Comparison of ENCODE assay signal across 8 mouse cellular contexts in genomic region chr8:44998275-44998674, GRCm38 (mm10).
DNase-seq lines count a peak whose midpoint lies in the region; ATAC-seq and TF ChIP-seq lines count a peak whose summit lies in the region.

No protein-coding gene starts in this region.

- H3K9ac ChIP-seq in heart, embryonic 15.5 days: peak overlapping the region; percentile 57
- H3K9ac ChIP-seq in forebrain, embryonic 16.5 days (replicated peaks; ENCODE audit: low read depth, low read length): no peak overlapping the region
- no peak overlapping the region for H3K9ac ChIP-seq in midbrain, embryonic 11.5 days (ENCODE audit: low read length)

- no peak for DNase-seq in heart, postnatal 4 days
- peak; percentile 91 for DNase-seq in midbrain, embryonic 11.5 days (ENCODE audit: low spot score, missing footprints)
- DNase-seq in frontal cortex, postnatal 36 days (ENCODE audit: low spot score in 2 of 2): no peak
- no peak for DNase-seq in gastrocnemius, adult 8-10 months (ENCODE audit: low spot score in 2 of 2)

- peak overlapping the region; percentile 60 for H3K4me2 ChIP-seq in heart, embryonic 15.5 days
- peak overlapping the region; percentile 52 for H3K4me2 ChIP-seq in forebrain, embryonic 16.5 days (ENCODE audit: low read length)
- peak overlapping the region; percentile 12 for H3K4me2 ChIP-seq in midbrain, embryonic 11.5 days

- H3K27ac ChIP-seq in heart, embryonic 15.5 days: peak overlapping the region; percentile 92
- H3K27ac ChIP-seq in cortical plate, adult 2 months (ENCODE audit: insufficient read depth, low read length): no peak overlapping the region; the same call in 1 of the 2 replicates
- H3K27ac ChIP-seq in forebrain, embryonic 16.5 days (ENCODE audit: low read length): peak overlapping the region; percentile 62; the same call in 1 of the 2 replicates
- H3K27ac ChIP-seq in midbrain, embryonic 11.5 days (ENCODE audit: low read depth, low read length): peak overlapping the region; percentile 79

- 0 out of 2 replicates have a peak, but pooled peaks cover 7% of the 10 kb centered on the region for H3K27me3 ChIP-seq in heart, embryonic 15.5 days
- no peaks in the 10 kb centered on the region for H3K27me3 ChIP-seq in forebrain, embryonic 16.5 days (replicated peaks; ENCODE audit: control insufficient read depth, insufficient read depth, low read length)
- H3K27me3 ChIP-seq in midbrain, embryonic 11.5 days (ENCODE audit: control insufficient read depth, insufficient read depth, low read length): no peaks in the 10 kb centered on the region

- TF ChIP-seq CTCF in cortical plate, adult 2 months (IDR thresholded peaks at IDR 0.05; ENCODE audit: extremely low read depth, insufficient read depth, low read length): no peak

- 24% methylated on average over 9 of the region's 9 CpGs for WGBS in heart, embryonic 15.5 days
- WGBS in forebrain, embryonic 16.5 days: 17% methylated on average over 9 of the region's 9 CpGs
- 23% methylated on average over 9 of the region's 9 CpGs for WGBS in midbrain, embryonic 11.5 days

- no peak for ATAC-seq in heart, embryonic 15.5 days (replicated peaks; ENCODE audit: insufficient number of reproducible peaks, insufficient read depth, low FRiP score, low read depth)
- no peak for ATAC-seq in forebrain, embryonic 16.5 days
- no peak for ATAC-seq in midbrain, embryonic 11.5 days (ENCODE audit: low FRiP score)
- no peak for ATAC-seq in megakaryocyte-erythroid progenitor cell, adult 5-6 weeks (replicated peaks; ENCODE audit: low FRiP score, low TSS enrichment, poor library complexity, severe bottlenecking)

- no peaks in the 10 kb centered on the region for H3K9me3 ChIP-seq in heart, embryonic 15.5 days (replicated peaks)
- H3K9me3 ChIP-seq in forebrain, embryonic 16.5 days (ENCODE audit: control insufficient read depth, low read length): no peaks in the 10 kb centered on the region
- H3K9me3 ChIP-seq in midbrain, embryonic 11.5 days (ENCODE audit: control insufficient read depth, low read length): no peaks in the 10 kb centered on the region

- H3K4me3 ChIP-seq in heart, embryonic 15.5 days: peak overlapping the region; percentile 39
- H3K4me3 ChIP-seq in cortical plate, adult 2 months (ENCODE audit: insufficient read depth, low read length): peak overlapping the region; percentile 12; the same call in 1 of the 2 replicates
- peak overlapping the region; percentile 21 for H3K4me3 ChIP-seq in forebrain, embryonic 16.5 days (replicated peaks; ENCODE audit: low read length)
- no peak overlapping the region for H3K4me3 ChIP-seq in midbrain, embryonic 11.5 days (ENCODE audit: low read depth, low read length)

- no peak for TF ChIP-seq POLR2A in cortical plate, adult 2 months (IDR thresholded peaks at IDR 0.05; ENCODE audit: extremely low read depth, insufficient read depth, low read length)

- H3K36me3 ChIP-seq in heart, embryonic 15.5 days: no peaks in the 10 kb centered on the region
- no peaks in the 10 kb centered on the region for H3K36me3 ChIP-seq in forebrain, embryonic 16.5 days (ENCODE audit: control insufficient read depth, insufficient read depth)
- no peaks in the 10 kb centered on the region for H3K36me3 ChIP-seq in midbrain, embryonic 11.5 days (ENCODE audit: control insufficient read depth, insufficient read depth, low read length)

- H3K4me1 ChIP-seq in heart, embryonic 15.5 days (replicated peaks): peaks cover 71% of the 10 kb centered on the region
- H3K4me1 ChIP-seq in cortical plate, adult 2 months (ENCODE audit: control insufficient read depth, insufficient read depth, low read length): no peaks in the 10 kb centered on the region; the same call in 1 of the 2 replicates
- H3K4me1 ChIP-seq in forebrain, embryonic 16.5 days (replicated peaks; ENCODE audit: control insufficient read depth, insufficient read depth, low read length): peaks cover 21% of the 10 kb centered on the region
- H3K4me1 ChIP-seq in midbrain, embryonic 11.5 days (ENCODE audit: control insufficient read depth, insufficient read depth, low read length): peaks cover 74% of the 10 kb centered on the region
